Mouse (Mus musculus): ENCODE data around the gene Fgl2. TPM values are rescaled to one million over a fixed set of nuclear protein-coding genes. Genes with fewer than 3 reads are reported as not detected.

Gene Fgl2
- polyA plus RNA-seq, 1 experiment: 0.15 TPM

GRCm38 (mm10) chr5:21378397-21378796 lies 6.0 kb downstream of the Fgl2 start:
- H3K4me3 ChIP-seq (ENCODE audit: low read depth, low read length): no peak overlapping the region
- no peaks in the 10 kb centered on the region for H3K9me3 ChIP-seq (replicated peaks; ENCODE audit: control insufficient read depth, insufficient read depth, low read length, poor library complexity, severe bottlenecking)
- H3K27me3 ChIP-seq (ENCODE audit: control insufficient read depth, insufficient read depth, low read length, poor library complexity, severe bottlenecking): no peaks in the 10 kb centered on the region
- H3K36me3 ChIP-seq (ENCODE audit: control insufficient read depth, insufficient read depth, low read length, poor library complexity, severe bottlenecking): no peaks in the 10 kb centered on the region
- no peak overlapping the region for H3K9ac ChIP-seq (ENCODE audit: low read depth, poor library complexity, severe bottlenecking)
- no peak overlapping the region for H3K27ac ChIP-seq (ENCODE audit: insufficient read depth, low read length)
- TF ChIP-seq POLR2A (IDR thresholded peaks at IDR 0.05; ENCODE audit: insufficient read depth, low read length) (no peak), EP300 (IDR thresholded peaks at IDR 0.05; ENCODE audit: insufficient read depth, low read depth, low read length) (no peak)
- H3K4me1 ChIP-seq (ENCODE audit: control insufficient read depth, insufficient read depth, low read length): peaks cover under 1% of the 10 kb centered on the region

- H3K9me3 ChIP-seq (replicated peaks; ENCODE audit: control insufficient read depth, insufficient read depth, low read length, poor library complexity, severe bottlenecking): no peaks in the 10 kb centered on the region
- H3K36me3 ChIP-seq (ENCODE audit: control insufficient read depth, insufficient read depth, low read length, poor library complexity, severe bottlenecking): no peaks in the 10 kb centered on the region
These were observed 9.5 kb downstream of the Fgl2 start for GRCm38 (mm10) chr5:21381986-21382385.

GRCm38 (mm10) chr5:21382678-21383077 lies 10.2 kb downstream of the Fgl2 start:
- TF ChIP-seq CTCF (IDR thresholded peaks at IDR 0.05; ENCODE audit: low read depth, low read length) (no peak), POLR2A (IDR thresholded peaks at IDR 0.05; ENCODE audit: insufficient read depth, low read length) (no peak), EP300 (IDR thresholded peaks at IDR 0.05; ENCODE audit: insufficient read depth, low read depth, low read length) (no peak)
- H3K4me1 ChIP-seq (ENCODE audit: control insufficient read depth, insufficient read depth, low read length): peaks cover 7% of the 10 kb centered on the region
- H3K9me3 ChIP-seq (replicated peaks; ENCODE audit: control insufficient read depth, insufficient read depth, low read length, poor library complexity, severe bottlenecking): no peaks in the 10 kb centered on the region
- H3K27ac ChIP-seq (ENCODE audit: insufficient read depth, low read length): no peak overlapping the region
- no peaks in the 10 kb centered on the region for H3K36me3 ChIP-seq (ENCODE audit: control insufficient read depth, insufficient read depth, low read length, poor library complexity, severe bottlenecking)
- H3K4me3 ChIP-seq (ENCODE audit: low read depth, low read length): no peak overlapping the region
- H3K9ac ChIP-seq (ENCODE audit: low read depth, poor library complexity, severe bottlenecking): no peak overlapping the region
- H3K27me3 ChIP-seq (ENCODE audit: control insufficient read depth, insufficient read depth, low read length, poor library complexity, severe bottlenecking): no peaks in the 10 kb centered on the region

More at GRCm38 (mm10) chr5:21381986-21382385, 9.5 kb downstream of the Fgl2 start:
- TF ChIP-seq EP300 (IDR thresholded peaks at IDR 0.05; ENCODE audit: insufficient read depth, low read depth, low read length) (no peak), CTCF (IDR thresholded peaks at IDR 0.05; ENCODE audit: low read depth, low read length) (no peak), POLR2A (IDR thresholded peaks at IDR 0.05; ENCODE audit: insufficient read depth, low read length) (no peak)
- Histone ChIP-seq H3K27me3 (ENCODE audit: control insufficient read depth, insufficient read depth, low read length, poor library complexity, severe bottlenecking) (no peaks in the 10 kb centered on the region), H3K4me1 (ENCODE audit: control insufficient read depth, insufficient read depth, low read length) (peaks cover 7% of the 10 kb centered on the region), H3K27ac (ENCODE audit: insufficient read depth, low read length) (no peak overlapping the region), H3K9ac (ENCODE audit: low read depth, poor library complexity, severe bottlenecking) (no peak overlapping the region), H3K4me3 (ENCODE audit: low read depth, low read length) (no peak overlapping the region)

- Histone ChIP-seq H3K27me3 (ENCODE audit: control insufficient read depth, insufficient read depth, low read length, poor library complexity, severe bottlenecking) (no peaks in the 10 kb centered on the region), H3K4me1 (ENCODE audit: control insufficient read depth, insufficient read depth, low read length) (peaks cover 7% of the 10 kb centered on the region), H3K4me3 (ENCODE audit: low read depth, low read length) (no peak overlapping the region), H3K9ac (ENCODE audit: low read depth, poor library complexity, severe bottlenecking) (no peak overlapping the region), H3K9me3 (replicated peaks; ENCODE audit: control insufficient read depth, insufficient read depth, low read length, poor library complexity, severe bottlenecking) (no peaks in the 10 kb centered on the region), H3K36me3 (ENCODE audit: control insufficient read depth, insufficient read depth, low read length, poor library complexity, severe bottlenecking) (no peaks in the 10 kb centered on the region), H3K27ac (ENCODE audit: insufficient read depth, low read length) (no peak overlapping the region)
- TF ChIP-seq POLR2A (IDR thresholded peaks at IDR 0.05; ENCODE audit: insufficient read depth, low read length) (no peak), CTCF (IDR thresholded peaks at IDR 0.05; ENCODE audit: low read depth, low read length) (no peak), EP300 (IDR thresholded peaks at IDR 0.05; ENCODE audit: insufficient read depth, low read depth, low read length) (no peak)
These were observed 11.2 kb downstream of the Fgl2 start for GRCm38 (mm10) chr5:21383392-21384251.

GRCm38 (mm10) chr5:21384252-21384960 lies 12.0 kb downstream of the Fgl2 start:
- H3K27me3 ChIP-seq (ENCODE audit: control insufficient read depth, insufficient read depth, low read length, poor library complexity, severe bottlenecking): no peaks in the 10 kb centered on the region
- no peaks in the 10 kb centered on the region for H3K36me3 ChIP-seq (ENCODE audit: control insufficient read depth, insufficient read depth, low read length, poor library complexity, severe bottlenecking)
- TF ChIP-seq CTCF (IDR thresholded peaks at IDR 0.05; ENCODE audit: low read depth, low read length): no peak
- TF ChIP-seq POLR2A (IDR thresholded peaks at IDR 0.05; ENCODE audit: insufficient read depth, low read length): no peak
- no peak for TF ChIP-seq EP300 (IDR thresholded peaks at IDR 0.05; ENCODE audit: insufficient read depth, low read depth, low read length)
- H3K4me1 ChIP-seq (ENCODE audit: control insufficient read depth, insufficient read depth, low read length): peaks cover 7% of the 10 kb centered on the region
- H3K9ac ChIP-seq (ENCODE audit: low read depth, poor library complexity, severe bottlenecking): no peak overlapping the region
- no peaks in the 10 kb centered on the region for H3K9me3 ChIP-seq (replicated peaks; ENCODE audit: control insufficient read depth, insufficient read depth, low read length, poor library complexity, severe bottlenecking)
- no peak overlapping the region for H3K4me3 ChIP-seq (ENCODE audit: low read depth, low read length)
- no peak overlapping the region for H3K27ac ChIP-seq (ENCODE audit: insufficient read depth, low read length)

- no peaks in the 10 kb centered on the region for H3K27me3 ChIP-seq (ENCODE audit: control insufficient read depth, insufficient read depth, low read length, poor library complexity, severe bottlenecking)
- no peak overlapping the region for H3K27ac ChIP-seq (ENCODE audit: insufficient read depth, low read length)
- no peaks in the 10 kb centered on the region for H3K9me3 ChIP-seq (replicated peaks; ENCODE audit: control insufficient read depth, insufficient read depth, low read length, poor library complexity, severe bottlenecking)
- no peak overlapping the region for H3K4me3 ChIP-seq (ENCODE audit: low read depth, low read length)
- peaks cover 7% of the 10 kb centered on the region for H3K4me1 ChIP-seq (ENCODE audit: control insufficient read depth, insufficient read depth, low read length)
- TF ChIP-seq CTCF (IDR thresholded peaks at IDR 0.05; ENCODE audit: low read depth, low read length): no peak
- no peaks in the 10 kb centered on the region for H3K36me3 ChIP-seq (ENCODE audit: control insufficient read depth, insufficient read depth, low read length, poor library complexity, severe bottlenecking)
- H3K9ac ChIP-seq (ENCODE audit: low read depth, poor library complexity, severe bottlenecking): no peak overlapping the region
These were observed 12.5 kb downstream of the Fgl2 start for GRCm38 (mm10) chr5:21384976-21385375.

Measured in ES-Bruce4 (cell line).